Mouse (Mus musculus) erythroblast, embryonic 14.5 days (primary cell): ENCODE data around the gene Pheta1. TPM values are rescaled to one million over a fixed set of nuclear protein-coding genes. Genes with fewer than 3 reads are reported as not detected.
"Not testable (repeated sequence)": the region's sequence is repeated elsewhere in the genome, so short reads cannot be mapped to it uniquely, and the experiment has no call there.

Experiments
- H3K27me3 ChIP-seq: 2 replicates; pipeline ENCODE4 v1.6.1; 2012; ENCODE audit warnings: inconsistent platforms; ENCODE audit not compliant: control insufficient read depth
- H3K36me3 ChIP-seq: 2 replicates; pipeline ENCODE4 v1.6.1; 2012; ENCODE audit warnings: mild to moderate bottlenecking, inconsistent platforms; ENCODE audit not compliant: control insufficient read depth
- H3K4me1 ChIP-seq: 2 replicates; pipeline ENCODE4 v1.6.1; 2012; ENCODE audit warnings: inconsistent platforms; ENCODE audit not compliant: control insufficient read depth
- H3K4me3 ChIP-seq: replicated peaks from 2 replicates; pipeline ENCODE3; 2012; ENCODE audit warnings: moderate library complexity, mild to moderate bottlenecking, inconsistent platforms
- H3K9me3 ChIP-seq: 2 replicates; pipeline ENCODE4 v1.6.1; 2012; ENCODE audit warnings: low read length, inconsistent platforms, mixed read lengths; ENCODE audit not compliant: control insufficient read depth
- GATA1 ChIP-seq: IDR thresholded peaks from 2 replicates; pipeline ENCODE4 v1.6.1; 2012; ENCODE audit warnings: low read length, inconsistent platforms, mixed read lengths
- TAL1 ChIP-seq: IDR thresholded peaks from 3 replicates; pipeline ENCODE4 v1.6.1; 2012; ENCODE audit warnings: low read length, inconsistent platforms, mixed read lengths
- polyA plus RNA-seq: library from polyadenylated mRNA; stranded (reverse); fragments of >175 nt; gene quantifications from 2 replicates; pipeline ENCODE4 v1.2.3, GENCODE M21; 2012

Pheta1 gene
- polyA plus RNA-seq, 1 experiment, result 0.17 TPM

DNA sequence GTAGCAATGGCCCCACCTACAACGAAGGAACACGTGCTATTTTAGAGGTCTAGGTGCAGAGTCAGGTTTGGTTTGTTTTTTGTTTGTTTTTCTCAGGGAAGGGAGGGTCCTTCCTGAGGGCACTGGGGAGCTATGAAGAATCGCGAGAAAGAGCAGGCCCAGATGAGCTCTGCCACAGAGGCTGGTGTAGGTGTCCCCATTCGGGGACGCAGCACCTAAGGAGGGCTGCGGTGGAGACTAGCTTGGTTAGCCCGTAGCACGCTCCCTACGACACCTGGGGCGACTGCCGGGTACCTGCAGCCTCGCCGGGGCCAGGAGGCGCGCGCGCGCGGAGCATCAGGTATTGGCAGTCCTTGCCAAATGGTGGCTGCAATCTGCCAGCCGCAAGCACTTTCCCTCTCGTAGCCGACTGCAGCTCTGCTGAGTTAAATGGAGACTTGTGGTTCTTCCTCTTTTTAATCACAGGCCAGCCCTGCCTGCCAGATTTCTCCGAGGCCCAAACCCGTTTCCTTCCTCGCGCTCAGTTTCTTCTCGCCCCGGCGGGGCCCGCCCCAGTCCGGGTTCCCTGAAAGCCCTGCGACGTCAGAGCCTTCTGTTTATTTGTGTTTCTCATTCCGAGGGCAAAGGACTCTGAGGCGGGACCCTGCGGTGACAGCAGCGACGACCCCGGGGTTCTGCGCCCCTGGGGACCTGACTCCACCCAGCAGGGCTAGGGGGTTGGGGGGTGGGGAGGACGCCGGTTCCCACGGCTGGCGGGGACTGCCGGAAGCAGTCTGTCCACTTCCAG, 10.2 kb upstream of the Pheta1 start:
- peaks cover 3% of the 10 kb centered on the region for H3K36me3 ChIP-seq
- TF ChIP-seq TAL1 (no peak), GATA1 (no peak)
- H3K9me3 ChIP-seq, result no peaks in the 10 kb centered on the region
- H3K27me3 ChIP-seq, result peaks cover 41% of the 10 kb centered on the region
- peaks cover 77% of the 10 kb centered on the region for H3K4me1 ChIP-seq
- H3K4me3 ChIP-seq, result peak overlapping the region; percentile 61

DNA sequence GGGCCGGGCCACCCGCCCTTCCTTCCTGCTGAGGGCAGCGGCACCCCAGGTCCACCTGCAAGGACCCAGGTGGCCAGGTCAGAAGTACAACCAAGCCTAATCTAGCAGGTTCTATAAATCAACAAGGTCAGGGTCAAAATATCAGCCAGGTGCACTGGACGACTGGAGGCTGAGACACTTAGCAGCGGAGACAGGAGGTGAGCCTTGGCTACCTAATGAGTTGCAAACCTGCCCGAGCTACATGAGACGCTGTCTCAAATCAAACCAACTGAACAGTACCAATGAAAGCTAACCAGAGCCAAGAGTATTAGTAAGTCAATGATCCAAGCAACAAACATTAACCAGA, 9.7 kb upstream of the Pheta1 start:
- H3K36me3 ChIP-seq, result peaks cover 2% of the 10 kb centered on the region
- H3K4me1 ChIP-seq, result peaks cover 73% of the 10 kb centered on the region
- no peaks in the 10 kb centered on the region for H3K9me3 ChIP-seq
- peak overlapping the region; percentile 61 for H3K4me3 ChIP-seq
- peaks cover 46% of the 10 kb centered on the region for H3K27me3 ChIP-seq
- no peak for TF ChIP-seq TAL1
- no peak for TF ChIP-seq GATA1

DNA sequence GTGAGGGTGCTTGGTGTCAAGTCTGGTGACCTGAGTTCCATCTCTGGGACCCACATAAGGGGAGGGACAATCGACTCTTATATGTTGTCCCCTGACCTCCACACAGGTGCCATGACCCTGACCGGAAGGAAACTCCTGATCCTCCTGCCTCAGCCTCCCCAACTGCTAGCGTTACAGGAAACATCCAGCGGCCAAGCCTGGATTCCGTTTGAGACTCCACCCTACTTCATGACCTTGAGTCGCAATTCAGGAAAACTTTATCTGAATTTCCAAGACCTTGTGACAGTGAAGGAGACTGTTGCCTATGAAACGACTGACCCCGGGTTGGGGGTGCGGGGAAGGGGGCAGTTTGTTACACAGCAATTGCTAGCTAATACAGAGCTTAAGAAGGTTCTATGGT, 7.3 kb upstream of the Pheta1 start:
- Histone ChIP-seq H3K27me3 (peaks cover 68% of the 10 kb centered on the region), H3K4me1 (peaks cover 49% of the 10 kb centered on the region), H3K4me3 (no peak overlapping the region), H3K9me3 (no peaks in the 10 kb centered on the region), H3K36me3 (no peaks in the 10 kb centered on the region)
- no peak for TF ChIP-seq TAL1
- no peak for TF ChIP-seq GATA1

DNA sequence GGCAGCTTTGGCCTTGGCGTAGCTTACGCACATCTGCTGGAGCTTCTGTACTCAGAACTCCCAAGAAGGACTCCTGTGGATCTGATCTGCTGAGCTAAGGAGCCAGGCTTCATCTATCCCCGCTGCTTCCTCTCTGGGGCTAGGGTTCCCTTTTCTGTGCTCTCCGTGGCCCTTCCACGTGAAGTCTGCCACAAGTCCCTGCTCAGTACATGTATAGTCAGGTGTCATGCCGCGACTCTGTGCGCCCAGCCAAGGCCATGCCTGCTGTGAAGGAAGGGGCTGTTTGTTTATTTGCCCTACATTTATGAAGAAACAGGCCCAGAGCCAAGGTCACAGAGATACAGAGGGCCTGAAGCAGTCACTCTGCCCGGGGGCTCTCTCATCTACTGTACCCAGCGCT, 6.8 kb upstream of the Pheta1 start:
- H3K4me1 ChIP-seq, result peaks cover 44% of the 10 kb centered on the region
- no peak for TF ChIP-seq GATA1
- no peak for TF ChIP-seq TAL1
- H3K27me3 ChIP-seq, result peaks cover 71% of the 10 kb centered on the region
- no peaks in the 10 kb centered on the region for H3K36me3 ChIP-seq
- no peaks in the 10 kb centered on the region for H3K9me3 ChIP-seq
- no peak overlapping the region for H3K4me3 ChIP-seq

DNA sequence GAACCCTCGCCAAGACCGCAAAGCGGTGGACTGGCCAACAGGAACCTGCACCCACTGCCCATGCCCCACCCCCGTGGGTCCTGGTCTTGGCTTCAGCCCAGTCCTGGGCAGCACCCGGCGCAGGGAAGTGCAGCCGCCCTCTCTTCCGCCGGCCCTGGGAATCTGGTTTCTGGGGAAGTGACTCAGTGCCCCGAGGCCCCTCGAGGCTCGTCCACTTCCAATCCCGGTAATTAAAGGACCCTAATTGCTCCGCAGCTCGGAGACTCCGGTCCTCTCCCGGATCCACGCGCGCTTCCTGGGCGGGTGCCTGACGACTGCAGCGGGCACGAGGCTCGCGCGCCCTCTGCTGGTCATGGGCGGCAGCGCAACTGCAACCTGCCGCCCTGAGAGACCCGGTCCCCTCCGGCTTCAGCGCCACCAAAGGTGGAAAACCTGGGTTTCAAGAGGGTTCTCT, 6.1 kb upstream of the Pheta1 start:
- Histone ChIP-seq H3K9me3 (no peaks in the 10 kb centered on the region), H3K36me3 (no peaks in the 10 kb centered on the region), H3K27me3 (peaks cover 67% of the 10 kb centered on the region), H3K4me3 (peak overlapping the region; percentile 64), H3K4me1 (peaks cover 40% of the 10 kb centered on the region)
- TF ChIP-seq TAL1 (no peak), GATA1 (no peak)

DNA sequence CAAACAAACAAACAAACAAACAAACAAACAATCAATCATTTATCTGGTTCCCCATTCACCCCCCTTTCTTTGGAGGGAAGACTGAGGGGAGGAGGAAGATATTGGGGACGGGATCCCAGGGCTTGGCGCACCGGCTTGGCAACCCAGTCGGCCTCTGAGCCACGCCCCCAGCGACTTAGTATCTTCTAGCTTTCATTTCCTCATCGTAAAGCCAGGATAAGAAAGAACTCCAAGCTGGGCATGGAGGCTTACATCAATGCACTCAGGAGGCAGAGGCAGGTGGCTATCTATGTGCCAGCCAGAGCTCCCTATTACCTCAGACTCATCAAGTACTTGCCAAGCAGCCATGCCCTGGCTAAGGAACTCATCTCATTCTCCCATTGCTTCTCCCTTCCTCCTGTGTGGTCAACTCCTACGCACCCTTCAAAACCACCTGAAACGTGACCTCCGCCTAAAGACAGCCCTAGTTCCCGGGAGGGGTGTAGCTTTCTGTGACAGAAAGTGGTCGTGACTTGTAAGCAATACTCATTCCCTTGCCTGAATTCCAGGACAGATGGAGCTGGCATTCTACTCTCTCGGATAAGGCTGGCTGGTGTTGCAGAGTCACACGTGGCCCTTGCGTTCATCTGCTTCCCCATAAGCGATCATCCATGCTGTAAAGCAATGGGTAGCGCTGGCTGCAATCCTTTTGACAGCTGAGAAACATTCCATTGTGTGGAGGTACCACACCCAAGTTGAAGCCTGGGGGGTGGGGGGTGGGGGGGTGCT, 5.5 kb upstream of the Pheta1 start:
- TF ChIP-seq GATA1 (no peak), TAL1 (no peak)
- H3K36me3 ChIP-seq, result no peaks in the 10 kb centered on the region
- H3K27me3 ChIP-seq, result peaks cover 67% of the 10 kb centered on the region
- H3K9me3 ChIP-seq, result no peaks in the 10 kb centered on the region
- peaks cover 40% of the 10 kb centered on the region for H3K4me1 ChIP-seq
- H3K4me3 ChIP-seq, result peak overlapping the region; percentile 64

DNA sequence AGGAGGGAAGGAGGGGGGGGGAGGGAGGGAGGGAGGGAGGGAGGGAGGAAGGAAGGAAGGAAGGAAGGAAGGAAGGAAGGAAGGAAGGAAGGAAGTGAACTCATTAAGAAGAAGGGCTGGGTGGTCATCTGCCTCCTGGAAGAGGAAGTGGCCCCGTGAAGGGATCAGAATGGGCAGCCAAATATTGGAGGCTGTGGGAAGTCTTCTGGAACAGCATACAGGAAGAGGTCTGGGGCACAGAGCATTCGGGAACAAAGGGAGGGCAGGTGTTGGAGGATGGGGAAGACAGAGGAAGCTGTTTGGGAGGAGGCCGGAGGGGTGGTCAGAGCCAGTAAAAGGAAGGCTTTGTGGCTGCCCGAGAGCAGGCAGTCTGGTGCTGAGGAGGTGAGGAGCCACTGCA, 3.4 kb upstream of the Pheta1 start:
- Histone ChIP-seq H3K9me3 (no peaks in the 10 kb centered on the region), H3K27me3 (peaks cover 55% of the 10 kb centered on the region), H3K36me3 (no peaks in the 10 kb centered on the region), H3K4me1 (peaks cover 44% of the 10 kb centered on the region), H3K4me3 (no peak overlapping the region)
- no peak for TF ChIP-seq TAL1
- TF ChIP-seq GATA1, result no peak

DNA sequence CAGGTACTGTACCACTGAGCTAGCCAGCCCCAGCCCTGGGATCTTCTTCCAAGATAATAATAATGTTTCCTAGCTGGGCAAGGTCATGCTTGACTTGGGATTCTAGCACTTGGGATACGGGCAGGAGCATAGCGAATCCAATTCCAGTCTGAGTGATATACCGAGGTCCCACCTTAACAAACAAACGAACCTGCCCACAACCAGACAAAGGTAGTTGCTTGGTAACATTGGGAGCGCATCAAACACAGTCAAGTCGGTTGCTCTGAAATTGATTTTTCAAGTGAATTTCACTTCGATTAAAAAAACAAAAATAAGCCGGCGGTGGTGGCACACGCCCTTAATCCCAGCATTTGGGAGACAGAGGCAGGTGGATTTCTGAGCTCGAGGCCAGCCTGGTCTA, 2.5 kb upstream of the Pheta1 start:
- TF ChIP-seq GATA1 (no peak), TAL1 (no peak)
- Histone ChIP-seq H3K36me3 (no peaks in the 10 kb centered on the region; the same call in 1 of the 2 replicates), H3K9me3 (no peaks in the 10 kb centered on the region), H3K4me3 (no peak overlapping the region), H3K27me3 (peaks cover 55% of the 10 kb centered on the region), H3K4me1 (peaks cover 49% of the 10 kb centered on the region)

DNA sequence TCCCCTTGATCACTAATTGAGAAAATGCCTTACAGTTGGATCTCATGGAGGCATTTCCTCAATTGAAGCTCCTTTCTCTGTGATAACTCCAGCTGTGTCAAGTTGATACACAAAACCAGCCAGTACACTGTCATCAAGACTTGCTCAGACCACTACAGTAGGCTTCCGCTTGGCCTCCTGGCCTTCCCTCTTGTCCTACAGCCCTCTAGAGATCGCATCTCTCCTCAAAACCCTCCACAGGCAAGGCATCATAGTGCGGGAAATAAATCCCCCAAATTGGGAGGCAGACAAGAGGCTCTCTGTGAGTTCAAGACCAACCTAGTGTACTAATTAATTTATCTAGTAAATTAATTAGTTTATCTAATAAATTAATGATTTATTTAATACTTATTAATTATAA, 1.5 kb upstream of the Pheta1 start:
- not testable (repeated sequence) for H3K9me3 ChIP-seq, H3K4me3 ChIP-seq, H3K36me3 ChIP-seq
- H3K27me3 ChIP-seq, result peaks cover 50% of the 10 kb centered on the region
- peaks cover 43% of the 10 kb centered on the region for H3K4me1 ChIP-seq
